ENCODE assay signal across 9 mouse cellular contexts in genomic region chr7:37011180-37011754, GRCm38 (mm10).
A peak's percentile ranks its signal among the peaks of the same experiment; 100 is the strongest.
DNase-seq lines count a peak whose midpoint lies in the region; ATAC-seq and TF ChIP-seq lines count a peak whose summit lies in the region.
"Had no signal": no experiment of that assay in that cellular context is flagged by ENCODE, and none has a peak within 500 bp of the region (broad histone marks: within the 10 kb centered on the region; RNA-seq: fewer than 3 reads in every experiment).

No protein-coding gene starts in this region.

- H3K4me2 ChIP-seq in stomach, embryonic 16.5 days (ENCODE audit: low read depth, low read length) = no peak overlapping the region
- no peak overlapping the region for H3K4me2 ChIP-seq in forebrain, embryonic 12.5 days
- H3K4me2 ChIP-seq: liver, embryonic 13.5 days had no signal

- H3K27ac ChIP-seq in stomach, embryonic 16.5 days (ENCODE audit: low read length) = peak overlapping the region; percentile 37
- H3K27ac ChIP-seq in forebrain, embryonic 12.5 days = no peak overlapping the region
- H3K27ac ChIP-seq: liver, embryonic 13.5 days had no signal

- no peaks in the 10 kb centered on the region for H3K9me3 ChIP-seq in stomach, embryonic 16.5 days (replicated peaks; ENCODE audit: control insufficient read depth, low read length)
- H3K9me3 ChIP-seq in forebrain, embryonic 12.5 days = no peaks in the 10 kb centered on the region
- H3K9me3 ChIP-seq: liver, embryonic 13.5 days had no signal

- 29% methylated on average over 6 of the region's 6 CpGs for WGBS in lung, adult 2 months
- WGBS in stomach, embryonic 16.5 days = 44% methylated on average over 6 of the region's 6 CpGs
- WGBS in forebrain, embryonic 12.5 days = 81% methylated on average over 6 of the region's 6 CpGs

- TF ChIP-seq CTCF in lung, adult 2 months (IDR thresholded peaks at IDR 0.05; ENCODE audit: insufficient read depth, low read length) = no peak

- ATAC-seq in stomach, embryonic 16.5 days (ENCODE audit: insufficient read depth, low FRiP score) = no peak
- no peak for ATAC-seq in forebrain, embryonic 12.5 days (ENCODE audit: low FRiP score)

- H3K4me1 ChIP-seq in lung, adult 2 months (ENCODE audit: control insufficient read depth, insufficient read depth, low read length) = peaks cover 6% of the 10 kb centered on the region
- peaks cover 9% of the 10 kb centered on the region; the same call in 1 of the 2 replicates for H3K4me1 ChIP-seq in stomach, embryonic 16.5 days (ENCODE audit: control insufficient read depth, insufficient read depth, low read length)
- no peaks in the 10 kb centered on the region for H3K4me1 ChIP-seq in forebrain, embryonic 12.5 days
- H3K4me1 ChIP-seq: liver, embryonic 13.5 days had no signal

- DNase-seq in lung, adult 18-20 months = peak; percentile 12 to 32
- DNase-seq in lung, adult 2 months = no peak
- DNase-seq in heart, adult 8-10 months (ENCODE audit: low spot score) = peak; percentile 70
- DNase-seq in kidney, postnatal 36 days = peak; percentile 60 to 64
- DNase-seq in spleen, adult 18-20 months = no peak
- no peak for DNase-seq in layer of hippocampus, adult 9-11 months
- DNase-seq: liver, embryonic 13.5 days had no signal

- TF ChIP-seq POLR2A in lung, adult 2 months (IDR thresholded peaks at IDR 0.05; ENCODE audit: borderline replicate concordance, extremely low read depth, low read depth, low read length) = no peak

- H3K36me3 ChIP-seq in stomach, embryonic 16.5 days (ENCODE audit: control insufficient read depth, insufficient read depth, low read length) = no peaks in the 10 kb centered on the region
- H3K36me3 ChIP-seq in forebrain, embryonic 12.5 days (replicated peaks) = no peaks in the 10 kb centered on the region
- H3K36me3 ChIP-seq: liver, embryonic 13.5 days had no signal

- H3K4me3 ChIP-seq in lung, adult 2 months (replicated peaks; ENCODE audit: extremely low read depth, low read depth, low read length) = no peak overlapping the region
- H3K4me3 ChIP-seq in stomach, embryonic 16.5 days (replicated peaks; ENCODE audit: low read length) = no peak overlapping the region
- no peak overlapping the region for H3K4me3 ChIP-seq in forebrain, embryonic 12.5 days (replicated peaks)
- H3K4me3 ChIP-seq: liver, embryonic 13.5 days had no signal

- H3K27me3 ChIP-seq in stomach, embryonic 16.5 days (ENCODE audit: control insufficient read depth, insufficient read depth, low read length) = no peaks in the 10 kb centered on the region
- no peaks in the 10 kb centered on the region for H3K27me3 ChIP-seq in forebrain, embryonic 12.5 days
- H3K27me3 ChIP-seq: liver, embryonic 13.5 days had no signal

- no peak overlapping the region for H3K9ac ChIP-seq in stomach, embryonic 16.5 days (ENCODE audit: low read length)
- no peak overlapping the region for H3K9ac ChIP-seq in forebrain, embryonic 12.5 days
- H3K9ac ChIP-seq: liver, embryonic 13.5 days had no signal

Comparison
In these comparisons a context has a peak if more than half of its experiments do, and no peak if none do; other contexts are left out.
1. DNase-seq: peak in lung, adult 18-20 months (2 of 2), heart, adult 8-10 months (single experiment) and kidney, postnatal 36 days (2 of 2); none in lung, adult 2 months (single experiment), spleen, adult 18-20 months (0 of 2) and layer of hippocampus, adult 9-11 months (single experiment).